18 mouse cellular contexts compared by ENCODE assay signal in genomic region chr15:81358943-81359342, GRCm38 (mm10). TPM values are rescaled to one million over a fixed set of nuclear protein-coding genes. Genes with fewer than 3 reads are reported as not detected.
DNase-seq lines count a peak whose midpoint lies in the region; ATAC-seq and TF ChIP-seq lines count a peak whose summit lies in the region.
"Had no signal": no experiment of that assay in that cellular context is flagged by ENCODE, and none has a peak within 500 bp of the region (broad histone marks: within the 10 kb centered on the region; RNA-seq: fewer than 3 reads in every experiment).

No protein-coding gene starts in this region.

- H3K4me2 ChIP-seq in lung, embryonic 15.5 days = peak overlapping the region; percentile 77; the same call in 1 of the 2 replicates
- H3K4me2 ChIP-seq in myocyte (ENCODE audit: low read depth) = peak overlapping the region; percentile 93

- H3K27ac ChIP-seq in lung, embryonic 15.5 days = no peak overlapping the region
- H3K27ac ChIP-seq: embryonic facial prominence, embryonic 12.5 days; left cerebral cortex, adult 2 months; limb, embryonic 15.5 days; macrophage had no signal

- H3K9me3 ChIP-seq in lung, embryonic 15.5 days = no peaks in the 10 kb centered on the region
- H3K9me3 ChIP-seq: embryonic facial prominence, embryonic 12.5 days; limb, embryonic 15.5 days had no signal

- no peak overlapping the region for H3K4me3 ChIP-seq in lung, embryonic 15.5 days
- H3K4me3 ChIP-seq in myocyte = no peak overlapping the region
- H3K4me3 ChIP-seq: left cerebral cortex, adult 2 months had no signal

- 65% methylated on average over 3 of the region's 3 CpGs for WGBS in lung, embryonic 15.5 days

- H3K4me1 ChIP-seq in lung, embryonic 15.5 days = peaks cover 21% of the 10 kb centered on the region

- H3K27me3 ChIP-seq in lung, embryonic 15.5 days = no peaks in the 10 kb centered on the region
- no peaks in the 10 kb centered on the region for H3K27me3 ChIP-seq in myocyte (ENCODE audit: control insufficient read depth, insufficient read depth, insufficient read length)
- H3K27me3 ChIP-seq: embryonic facial prominence, embryonic 12.5 days; limb, embryonic 15.5 days; Patski had no signal

- DNase-seq in adrenal gland, postnatal 10 days = peak; percentile 43
- no peak for DNase-seq in adrenal gland, adult 8-10 months
- no peak for DNase-seq in lung, postnatal 14 days
- DNase-seq in kidney, postnatal 25 days = peak; percentile 56 to 72
- no peak for DNase-seq in layer of hippocampus, postnatal 10 days (ENCODE audit: low spot score in 2 of 2)
- no peak for DNase-seq in cerebellum, adult 18-20 months
- DNase-seq: cerebellum, postnatal 36 days; heart, postnatal 14 days; retina, postnatal 1 day; thymus, postnatal 4 days had no signal

- peaks cover 32% of the 10 kb centered on the region for H3K79me2 ChIP-seq in myocyte (ENCODE audit: control insufficient read depth, insufficient read depth)

- no peak overlapping the region for H3ac ChIP-seq in myocyte (ENCODE audit: control insufficient read depth, insufficient read length)

- TF ChIP-seq POLR2A in myocyte (IDR thresholded peaks at IDR 0.05; ENCODE audit: insufficient read length, low read depth) = no peak

- ATAC-seq in lung, embryonic 15.5 days (ENCODE audit: borderline replicate concordance, extremely low read depth, low FRiP score, low TSS enrichment) = no peak
- ATAC-seq: Patski had no signal

- no peak overlapping the region for H3K9ac ChIP-seq in lung, embryonic 15.5 days
- H3K9ac ChIP-seq: embryonic facial prominence, embryonic 12.5 days; limb, embryonic 15.5 days had no signal

- H3K36me3 ChIP-seq in lung, embryonic 15.5 days = peaks cover 12% of the 10 kb centered on the region; the same call in 1 of the 2 replicates
- peaks cover 12% of the 10 kb centered on the region for H3K36me3 ChIP-seq in myocyte (ENCODE audit: control insufficient read depth, insufficient read depth)

TF ChIP-seq in myocyte, 11 proteins besides CTCF, POLR2A, EP300 and RAD21:
- no peak for TF ChIP-seq REST (IDR thresholded peaks at IDR 0.05; ENCODE audit: insufficient read depth, insufficient read length)
- TF ChIP-seq MAX (IDR thresholded peaks at IDR 0.05; ENCODE audit: low read depth) = no peak
- no peak for TF ChIP-seq TCF12 (IDR thresholded peaks at IDR 0.05; ENCODE audit: insufficient read depth, poor library complexity, severe bottlenecking)
- TF ChIP-seq MYOG (IDR thresholded peaks at IDR 0.05; ENCODE audit: control insufficient read depth in 1 of 3, insufficient read depth in 1 of 3, insufficient read length in 2 of 3, low read depth in 2 of 3) = no peak

RNA-seq across cellular contexts. Expression of gene Slc25a17, which starts 1.7 kb away (rescaled TPM):
- 100 to 1,000 TPM; 105 to 131 TPM for total RNA-seq in adrenal gland, postnatal 10 days (2021)
- 100 to 1,000 TPM in 2 of 4 experiments, 10 to 100 TPM in 2; 70.7 to 112 (median 90.9) TPM for total RNA-seq in adrenal gland, adult 8-10 months (2022)
- 110 and 112 TPM in 2 replicates for polyA plus RNA-seq in lung, embryonic 15.5 days (2015; fragmentation: Nextera tagmentation; extraction: Ambion mirVana)
- polyA plus RNA-seq in myocyte (2012; fragmentation: generic; extraction: Trizol) = 40.9 TPM
- total RNA-seq in layer of hippocampus, postnatal 10 days (2021) = 10 to 100 TPM; 58.1 to 61.2 TPM

RNA-seq across cellular contexts. Expression of gene St13, which starts 40.9 kb away (rescaled TPM):
- 100 to 1,000 TPM; 172 to 192 TPM for total RNA-seq in adrenal gland, postnatal 10 days (2021)
- total RNA-seq in adrenal gland, adult 8-10 months (2022) = 100 to 1,000 TPM; 163 to 268 (median 222) TPM
- polyA plus RNA-seq in lung, embryonic 15.5 days (2015; fragmentation: Nextera tagmentation; extraction: Ambion mirVana) = 146 and 154 TPM in 2 replicates
- polyA plus RNA-seq in myocyte (2012; fragmentation: generic; extraction: Trizol) = 228 TPM
- total RNA-seq in layer of hippocampus, postnatal 10 days (2021) = 100 to 1,000 TPM; 189 to 211 TPM

RNA-seq across cellular contexts. Expression of gene Xpnpep3, which starts 41.0 kb away (rescaled TPM):
- total RNA-seq in adrenal gland, postnatal 10 days (2021) = 10 to 100 TPM; 22.5 to 24.2 TPM
- 10 to 100 TPM; 24.8 to 34.4 (median 28.9) TPM for total RNA-seq in adrenal gland, adult 8-10 months (2022)
- polyA plus RNA-seq in lung, embryonic 15.5 days (2015; fragmentation: Nextera tagmentation; extraction: Ambion mirVana) = 10.4 and 10.9 TPM in 2 replicates
- polyA plus RNA-seq in myocyte (2012; fragmentation: generic; extraction: Trizol) = 6.3 TPM
- 10 to 100 TPM; 11.1 to 11.5 TPM for total RNA-seq in layer of hippocampus, postnatal 10 days (2021)

RNA-seq across cellular contexts. Expression of gene Dnajb7, which starts 49.2 kb away (rescaled TPM):
- total RNA-seq in adrenal gland, postnatal 10 days (2021) = not detected
- under 1 TPM in 1 of 4 experiments, not detected in 3; 0.34 TPM for total RNA-seq in adrenal gland, adult 8-10 months (2022)
- polyA plus RNA-seq in lung, embryonic 15.5 days (2015; fragmentation: Nextera tagmentation; extraction: Ambion mirVana) = 1.3 and 2.0 TPM in 2 replicates
- 0.06 TPM for polyA plus RNA-seq in myocyte (2012; fragmentation: generic; extraction: Trizol)
- total RNA-seq in layer of hippocampus, postnatal 10 days (2021) = under 1 TPM in 1 of 2 experiments, not detected in 1; 0.25 TPM
- total RNA-seq: heart, postnatal 14 days; left cerebral cortex, adult 2 months; midbrain, postnatal 0 days had no signal
- polyA plus RNA-seq: Patski had no signal

Comparison
In these comparisons a context has a peak if more than half of its experiments do, and no peak if none do; other contexts are left out.
1. DNase-seq: peak in adrenal gland, postnatal 10 days (single experiment) and kidney, postnatal 25 days (2 of 2); none in adrenal gland, adult 8-10 months (single experiment), lung, postnatal 14 days (single experiment), layer of hippocampus, postnatal 10 days (0 of 2) and cerebellum, adult 18-20 months (0 of 2).